Mouse (Mus musculus) adrenal gland, adult 2 months (tissue): ENCODE measurements around the gene Sprr2e. TPM values are rescaled to one million over a fixed set of nuclear protein-coding genes. Genes with fewer than 3 reads are reported as not detected.

Source experiments
- DNase-seq: peaks from one replicate; pipeline ENCODE4 v3.0.0; 2021
- long read RNA-seq: library from polyadenylated mRNA; stranded (forward); transcript quantifications from one replicate; pipeline ENCODE4 v2.0.0, GENCODE M21; 2021
- polyA plus RNA-seq: library from polyadenylated mRNA; depleted of rRNA; stranded (reverse); fragments of >200 nt; gene quantifications from 2 replicates; pipeline ENCODE4 v1.2.3, GENCODE M21; 2012; rRNA removed
- total RNA-seq, 2 experiments: library from RNA; stranded (reverse); gene quantifications; 2 replicates each; pipeline ENCODE4 v1.2.3; 2021

Gene Sprr2e
- not detected for total RNA-seq
- not detected in 2 replicates for polyA plus RNA-seq
- long read RNA-seq = 0 reads

GRCm38 (mm10) chr3:92351843-92352242 lies at the start of gene Sprr2e:
Sprr2e (plus strand) TSS chr3:92352143.
- no peak for DNase-seq

DNA sequence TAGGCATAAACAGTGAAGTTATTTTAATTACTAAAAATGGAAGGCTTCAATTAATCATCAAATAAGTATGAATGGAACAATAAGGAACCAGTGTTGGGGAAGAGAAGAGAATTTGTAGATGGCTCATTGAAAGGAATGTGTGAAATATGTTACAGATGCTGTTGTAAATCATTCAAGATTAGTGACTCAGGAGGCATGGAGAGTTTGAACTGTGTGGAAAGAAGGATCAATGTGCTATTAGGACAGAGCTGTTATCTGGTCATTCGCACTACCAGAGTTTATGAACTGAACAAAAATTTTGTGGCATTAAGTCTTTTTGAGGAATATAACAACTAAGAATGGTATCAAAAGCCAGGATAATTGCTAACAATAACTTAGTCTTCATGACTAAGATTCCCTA lies 44.5 kb upstream of the Sprr2e start:
- DNase-seq = no peak

DNA sequence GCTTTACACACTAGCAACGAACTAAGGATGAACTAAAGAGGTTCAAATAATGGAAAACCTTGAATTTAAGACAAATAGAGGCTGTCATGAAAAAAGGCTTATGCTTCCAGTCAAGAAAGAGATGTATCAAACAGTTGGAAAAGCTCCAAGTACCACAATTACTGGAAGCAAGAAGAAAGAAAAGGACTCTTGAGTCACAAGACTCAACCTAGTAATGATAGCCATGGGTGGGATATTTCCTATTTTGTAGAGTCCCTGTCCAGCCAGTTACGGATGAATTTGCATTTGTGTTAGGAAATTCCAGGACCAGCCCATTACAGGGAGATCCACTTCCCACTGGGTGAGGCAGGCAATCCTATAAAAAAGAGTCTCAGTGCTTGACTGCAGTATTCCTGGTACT lies 35.6 kb upstream of the Sprr2e start, which contains the start of gene Sprr2b:
TSS of gene Sprr2b (plus strand) at position 301 of the 400 bp plus-strand sequence.
- no peak for DNase-seq

DNA sequence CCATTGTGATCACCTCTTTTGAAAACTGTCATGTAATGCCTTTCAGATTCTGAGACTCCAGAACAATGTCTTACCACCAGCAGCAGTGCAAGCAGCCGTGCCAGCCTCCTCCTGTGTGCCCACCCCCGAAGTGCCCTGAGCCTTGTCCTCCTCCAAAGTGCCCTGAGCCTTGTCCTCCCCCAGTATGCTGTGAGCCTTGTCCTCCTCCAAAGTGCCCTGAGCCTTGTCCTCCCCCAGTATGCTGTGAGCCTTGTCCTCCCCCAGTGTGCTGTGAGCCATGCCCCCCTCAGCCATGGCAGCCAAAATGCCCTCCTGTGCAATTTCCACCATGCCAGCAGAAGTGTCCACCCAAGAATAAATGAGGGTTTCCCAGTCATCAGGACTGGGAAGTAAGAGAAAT lies 34.6 kb upstream of the Sprr2e start:
- no peak for DNase-seq

DNA sequence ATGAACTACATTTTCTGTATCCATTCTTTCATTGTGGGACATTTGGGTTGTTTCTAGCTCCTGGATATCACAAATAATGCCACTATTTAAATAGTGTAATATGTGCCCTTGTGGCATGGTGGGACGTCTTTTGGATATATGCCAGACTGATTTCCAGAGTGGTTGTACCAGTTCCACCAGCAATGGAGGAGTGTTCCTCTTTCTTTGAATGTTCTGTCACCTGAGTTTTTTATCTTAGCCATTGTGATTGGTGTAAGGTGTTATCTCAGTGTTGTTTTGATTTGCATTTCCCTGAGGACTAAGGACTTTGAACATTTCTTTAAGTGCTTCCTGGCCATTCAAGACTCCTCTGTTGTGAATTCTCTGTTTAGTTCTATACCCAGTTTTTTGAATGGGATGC lies 15.7 kb upstream of the Sprr2e start:
- DNase-seq = no peak

GRCm38 (mm10) chr3:92338840-92339239 lies 13.1 kb upstream of the Sprr2e start, which contains the start of gene Sprr2d:
Sprr2d (plus strand) TSS chr3:92339140.
- no peak for DNase-seq

DNA sequence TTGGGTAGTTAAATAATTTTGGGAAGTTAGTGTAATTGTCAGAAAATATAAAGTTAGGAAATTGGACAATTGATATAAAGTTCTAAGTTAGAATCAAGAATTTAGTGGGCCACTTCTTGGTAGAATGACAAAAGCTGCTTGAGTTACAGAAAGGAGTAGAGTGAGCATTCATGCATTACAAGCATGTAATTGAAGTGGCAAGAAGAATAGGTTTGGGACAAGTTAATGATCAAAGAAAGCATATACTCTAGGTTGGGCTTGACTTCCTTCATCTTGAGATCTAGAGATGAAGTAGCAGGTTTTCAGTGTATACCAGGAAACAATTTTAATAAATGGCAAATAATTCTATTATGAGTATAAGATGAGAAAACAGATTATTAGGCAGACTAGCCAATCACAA lies 9.7 kb downstream of the Sprr2e start:
- no peak for DNase-seq

DNA sequence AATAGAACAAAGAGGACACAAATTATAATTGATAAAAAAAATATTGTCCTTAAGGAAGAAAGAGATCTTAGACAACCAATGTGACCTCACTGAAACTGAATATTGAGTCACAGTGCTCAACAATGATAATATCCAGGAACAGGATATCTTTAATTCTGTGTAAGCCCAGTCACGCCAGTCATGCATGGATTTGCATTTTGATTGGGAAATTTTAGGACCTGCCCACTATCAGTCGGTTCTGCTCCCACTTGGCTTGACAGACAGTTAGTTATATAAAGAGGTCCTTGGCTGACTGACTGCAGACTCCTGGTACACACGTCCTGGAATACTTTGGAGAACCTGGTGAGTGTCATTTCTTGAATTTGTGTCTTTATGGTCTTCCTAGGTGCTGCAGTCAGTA lies 12.9 kb downstream of the Sprr2e start, which contains the start of gene Sprr2f:
TSS of gene Sprr2f (plus strand) at position 301 of the 400 bp plus-strand sequence.
- no peak for DNase-seq

GRCm38 (mm10) chr3:92373613-92374012 lies 21.7 kb downstream of the Sprr2e start:
- DNase-seq = no peak

- no peak for DNase-seq
These were observed 33.4 kb downstream of the Sprr2e start, which contains the start of gene Sprr2h for GRCm38 (mm10) chr3:92385385-92385784. Sprr2h (plus strand) TSS chr3:92385685.

DNA sequence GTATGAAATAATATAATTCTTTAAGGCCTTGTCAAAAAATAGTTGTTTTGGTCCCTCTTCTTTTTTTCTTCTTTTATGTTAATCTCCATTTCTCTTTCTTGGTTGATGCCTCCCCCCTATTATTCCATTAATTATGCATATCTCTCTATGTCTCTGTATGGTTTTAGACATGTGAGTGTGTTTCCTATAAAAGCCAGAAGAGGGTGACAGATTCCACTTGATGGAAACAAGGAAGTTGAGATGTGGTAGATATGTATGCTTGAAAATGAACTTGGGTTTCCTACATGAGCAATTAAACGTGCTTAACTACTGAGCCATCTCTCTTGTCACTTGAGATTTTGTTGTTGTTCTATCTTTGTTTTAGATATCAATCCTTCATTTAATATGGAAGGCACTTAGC lies 42.4 kb downstream of the Sprr2e start:
- peak; percentile 3 for DNase-seq

Other genes starting within 250 kb of the Sprr2e start
- not detected for gene Prr9, start 228.2 kb upstream of the Sprr2e start, total RNA-seq
- not detected in 2 replicates for gene Prr9, start 228.2 kb upstream of the Sprr2e start, polyA plus RNA-seq
- not detected for gene Lelp1, start 209.4 kb upstream of the Sprr2e start, total RNA-seq
- not detected in 2 replicates for gene Lelp1, start 209.4 kb upstream of the Sprr2e start, polyA plus RNA-seq
- not detected for gene Sprr2a1, start 136.3 kb upstream of the Sprr2e start, total RNA-seq
- not detected in 2 replicates for gene Sprr2a1, start 136.3 kb upstream of the Sprr2e start, polyA plus RNA-seq
- gene Sprr2a2, start 136.2 kb upstream of the Sprr2e start, total RNA-seq = not detected
- 1.8 and 18.7 TPM in 2 replicates for gene Sprr2a2, start 136.2 kb upstream of the Sprr2e start, polyA plus RNA-seq
- gene Sprr2a3, start 66.7 kb upstream of the Sprr2e start, total RNA-seq = not detected
- 0.22 TPM in 1 of 2 replicates, not detected in the other for gene Sprr2a3, start 66.7 kb upstream of the Sprr2e start, polyA plus RNA-seq
- not detected for gene Sprr2b, start 35.5 kb upstream of the Sprr2e start, total RNA-seq
- gene Sprr2b, start 35.5 kb upstream of the Sprr2e start, polyA plus RNA-seq = not detected in 2 replicates
- gene Sprr2d, start 13.0 kb upstream of the Sprr2e start, total RNA-seq = not detected
- not detected in 2 replicates for gene Sprr2d, start 13.0 kb upstream of the Sprr2e start, polyA plus RNA-seq
- gene Sprr2f, start 13.0 kb downstream of the Sprr2e start, total RNA-seq = not detected
- gene Sprr2f, start 13.0 kb downstream of the Sprr2e start, polyA plus RNA-seq = not detected in 2 replicates
- not detected for gene Sprr2h, start 33.5 kb downstream of the Sprr2e start, total RNA-seq
- not detected in 2 replicates for gene Sprr2h, start 33.5 kb downstream of the Sprr2e start, polyA plus RNA-seq
- not detected for gene Sprr2i, start 55.8 kb downstream of the Sprr2e start, total RNA-seq
- gene Sprr2i, start 55.8 kb downstream of the Sprr2e start, polyA plus RNA-seq = not detected in 2 replicates
- not detected for gene Sprr2j-ps, start 65.9 kb downstream of the Sprr2e start, total RNA-seq
- gene Sprr2j-ps, start 65.9 kb downstream of the Sprr2e start, polyA plus RNA-seq = not detected in 2 replicates
- 1 to 10 TPM; 4.6 to 6.3 TPM for gene Gm9774, start 77.3 kb downstream of the Sprr2e start, total RNA-seq
- gene Gm9774, start 77.3 kb downstream of the Sprr2e start, polyA plus RNA-seq = 17.5 and 20.8 TPM in 2 replicates
- gene Sprr2k, start 80.4 kb downstream of the Sprr2e start, total RNA-seq = not detected
- gene Sprr2k, start 80.4 kb downstream of the Sprr2e start, polyA plus RNA-seq = not detected in 2 replicates
- gene Sprr1b, start 86.6 kb downstream of the Sprr2e start, total RNA-seq = not detected
- gene Sprr1b, start 86.6 kb downstream of the Sprr2e start, polyA plus RNA-seq = not detected in 2 replicates
- not detected for gene Sprr3, start 106.6 kb downstream of the Sprr2e start, total RNA-seq
- 0.39 TPM in 1 of 2 replicates, not detected in the other for gene Sprr3, start 106.6 kb downstream of the Sprr2e start, polyA plus RNA-seq
- gene Sprr1a, start 133.8 kb downstream of the Sprr2e start, total RNA-seq = under 1 TPM in 1 of 2 experiments, not detected in 1; 0.38 TPM
- gene Sprr1a, start 133.8 kb downstream of the Sprr2e start, polyA plus RNA-seq = 0.21 and 0.56 TPM in 2 replicates
- not detected for gene Sprr4, start 148.3 kb downstream of the Sprr2e start, total RNA-seq
- gene Sprr4, start 148.3 kb downstream of the Sprr2e start, polyA plus RNA-seq = not detected in 2 replicates
- gene 2310046K23Rik, start 182.4 kb downstream of the Sprr2e start, total RNA-seq = not detected
- not detected in 2 replicates for gene 2310046K23Rik, start 182.4 kb downstream of the Sprr2e start, polyA plus RNA-seq
- gene Ivl, start 221.6 kb downstream of the Sprr2e start, total RNA-seq = not detected
- not detected in 2 replicates for gene Ivl, start 221.6 kb downstream of the Sprr2e start, polyA plus RNA-seq
- gene Smcp, start 236.9 kb downstream of the Sprr2e start, total RNA-seq = not detected
- not detected in 2 replicates for gene Smcp, start 236.9 kb downstream of the Sprr2e start, polyA plus RNA-seq